Mouse (Mus musculus): ENCODE data around the gene Gbf1. TPM values are rescaled to one million over a fixed set of nuclear protein-coding genes. Genes with fewer than 3 reads are reported as not detected.

Gbf1 gene
- polyA plus RNA-seq, 1 experiment from 2014 or later = 80.5 TPM

GRCm38 (mm10) chr19:46131694-46132525, 20.4 kb upstream of the Gbf1 start, which contains the start of gene Elovl3:
Gene Elovl3 (plus strand): TSS chr19:46131897.
- Histone ChIP-seq H3K4me2 (replicated peaks) (peak within 1 kb of the TSS; percentile 33), H3K9ac (no peak within 1 kb of the TSS), H3K27me3 (peaks cover 68% of the 10 kb centered on the region), H3K36me3 (no peaks in the 10 kb centered on the region), H3K4me3 (peak within 1 kb of the TSS; percentile 16; the same call in 1 of the 2 replicates), H3K9me3 (replicated peaks) (no peaks in the 10 kb centered on the region), H3K27ac (no peak within 1 kb of the TSS), H3K4me1 (peaks cover 22% of the 10 kb centered on the region)
- 3% methylated on average over 31 of the region's 31 CpGs for WGBS
- ATAC-seq (ENCODE audit: low FRiP score) = no peak

DNA sequence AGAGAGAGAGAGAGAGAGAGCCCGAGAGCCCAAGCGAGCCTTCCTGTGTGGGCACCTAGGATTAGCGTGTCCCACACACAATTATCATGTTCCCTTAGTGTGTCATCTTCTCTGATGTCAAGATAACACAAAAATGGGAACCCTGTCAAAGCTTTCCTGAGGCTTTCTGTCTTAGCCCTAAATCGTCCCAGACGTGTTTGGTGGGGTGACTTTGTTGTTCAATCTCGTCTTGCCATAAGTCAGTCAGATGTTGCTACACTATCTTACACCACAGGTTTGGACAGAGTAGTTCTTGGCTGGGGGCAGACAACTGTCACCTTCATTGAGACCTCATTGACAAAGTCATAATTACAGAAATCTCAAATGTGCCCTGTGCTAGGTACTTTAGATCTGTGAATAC, 19.7 kb upstream of the Gbf1 start:
- H3K4me3 ChIP-seq = no peak overlapping the region
- no peak for ATAC-seq (ENCODE audit: low FRiP score)
- 44% methylated on average over 6 of the region's 6 CpGs for WGBS

DNA sequence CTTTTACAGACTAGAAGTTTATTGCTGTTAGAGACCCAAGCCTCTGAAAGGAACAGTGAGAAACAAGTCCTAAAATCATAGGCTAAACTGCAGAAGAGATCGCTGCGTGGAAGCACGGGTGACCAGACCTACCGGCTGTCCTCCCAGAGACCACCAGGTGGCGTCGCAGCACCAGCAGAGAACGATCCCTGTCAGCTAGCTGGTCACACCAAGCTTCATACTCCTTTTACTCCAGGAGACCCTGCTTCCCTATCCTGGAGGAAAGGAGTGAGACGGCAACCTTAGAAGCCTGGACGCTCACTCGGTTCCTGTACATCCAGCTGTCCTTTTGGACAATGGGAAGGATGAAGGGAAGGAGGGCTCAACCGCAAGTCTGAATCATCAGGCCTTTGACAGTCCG, 17.0 kb upstream of the Gbf1 start:
- Histone ChIP-seq H3K4me3 (peak overlapping the region; percentile 60), H3K27me3 (peaks cover 92% of the 10 kb centered on the region), H3K9ac (peak overlapping the region; percentile 67), H3K9me3 (replicated peaks) (no peaks in the 10 kb centered on the region), H3K4me1 (peaks cover 26% of the 10 kb centered on the region), H3K36me3 (no peaks in the 10 kb centered on the region), H3K27ac (no peak overlapping the region), H3K4me2 (replicated peaks) (peak overlapping the region; percentile 99)
- WGBS = 1% methylated on average over 12 of the region's 12 CpGs
- ATAC-seq (ENCODE audit: low FRiP score) = peak; percentile 72

More for the DNA sequence above, 19.7 kb upstream of the Gbf1 start:
- H3K4me1 ChIP-seq = peaks cover 26% of the 10 kb centered on the region
- H3K9me3 ChIP-seq (replicated peaks) = no peaks in the 10 kb centered on the region
- no peak overlapping the region for H3K9ac ChIP-seq
- peaks cover 75% of the 10 kb centered on the region for H3K27me3 ChIP-seq
- H3K36me3 ChIP-seq = no peaks in the 10 kb centered on the region
- H3K27ac ChIP-seq = no peak overlapping the region
- no peak overlapping the region; the same call in 1 of the 2 replicates for H3K4me2 ChIP-seq (replicated peaks)

DNA sequence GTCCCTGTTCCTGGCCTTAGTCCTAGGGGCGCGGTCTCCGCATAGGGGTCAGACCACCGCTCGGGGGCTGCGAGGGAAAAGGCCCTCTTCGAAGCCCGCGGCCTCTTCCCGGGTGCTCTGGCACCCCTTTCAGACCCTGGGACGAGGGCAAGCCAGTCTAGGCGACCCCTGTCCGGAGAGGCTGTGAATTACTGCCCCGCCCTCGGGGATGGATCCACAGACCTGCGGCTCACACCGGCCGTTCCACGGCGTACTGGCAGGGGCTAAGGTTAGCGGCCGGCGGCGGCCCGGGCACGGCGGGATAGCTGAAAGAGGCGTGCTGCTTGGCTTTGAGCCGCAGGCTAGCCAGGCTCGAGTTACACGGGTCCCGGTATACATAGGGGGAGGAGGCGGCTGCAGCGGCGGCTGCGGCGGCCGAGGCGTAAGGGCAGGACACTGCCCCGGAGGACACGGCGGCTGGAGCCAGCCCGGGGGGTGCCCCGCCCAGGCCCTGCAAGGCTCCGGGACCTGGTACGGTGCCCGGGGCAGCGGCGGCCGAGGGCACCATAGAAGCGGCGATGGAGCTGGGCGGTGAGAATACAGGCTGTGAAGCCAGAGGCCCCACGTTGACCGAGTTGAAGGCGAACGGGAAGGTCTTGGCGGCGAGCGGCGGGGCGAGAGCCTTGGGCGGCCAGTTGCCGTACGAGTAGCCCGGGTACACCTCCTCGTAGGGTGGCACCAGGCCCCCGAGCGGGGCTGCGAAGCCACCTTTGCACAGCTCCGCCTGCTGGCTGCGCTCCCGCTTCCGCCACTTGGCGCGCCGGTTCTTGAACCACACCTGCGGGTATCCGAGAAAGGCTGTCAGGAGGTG, 16.3 kb upstream of the Gbf1 start:
- no peaks in the 10 kb centered on the region for H3K36me3 ChIP-seq
- peaks cover 32% of the 10 kb centered on the region for H3K4me1 ChIP-seq
- WGBS = under 1% methylated on average over 79 of the region's 79 CpGs
- peaks cover 89% of the 10 kb centered on the region for H3K27me3 ChIP-seq
- H3K4me3 ChIP-seq = peak overlapping the region; percentile 60
- peak overlapping the region; percentile 99 for H3K4me2 ChIP-seq (replicated peaks)
- H3K9ac ChIP-seq = peak overlapping the region; percentile 67
- ATAC-seq (ENCODE audit: low FRiP score) = peak; percentile 70
- H3K27ac ChIP-seq = no peak overlapping the region
- no peaks in the 10 kb centered on the region for H3K9me3 ChIP-seq (replicated peaks)

DNA sequence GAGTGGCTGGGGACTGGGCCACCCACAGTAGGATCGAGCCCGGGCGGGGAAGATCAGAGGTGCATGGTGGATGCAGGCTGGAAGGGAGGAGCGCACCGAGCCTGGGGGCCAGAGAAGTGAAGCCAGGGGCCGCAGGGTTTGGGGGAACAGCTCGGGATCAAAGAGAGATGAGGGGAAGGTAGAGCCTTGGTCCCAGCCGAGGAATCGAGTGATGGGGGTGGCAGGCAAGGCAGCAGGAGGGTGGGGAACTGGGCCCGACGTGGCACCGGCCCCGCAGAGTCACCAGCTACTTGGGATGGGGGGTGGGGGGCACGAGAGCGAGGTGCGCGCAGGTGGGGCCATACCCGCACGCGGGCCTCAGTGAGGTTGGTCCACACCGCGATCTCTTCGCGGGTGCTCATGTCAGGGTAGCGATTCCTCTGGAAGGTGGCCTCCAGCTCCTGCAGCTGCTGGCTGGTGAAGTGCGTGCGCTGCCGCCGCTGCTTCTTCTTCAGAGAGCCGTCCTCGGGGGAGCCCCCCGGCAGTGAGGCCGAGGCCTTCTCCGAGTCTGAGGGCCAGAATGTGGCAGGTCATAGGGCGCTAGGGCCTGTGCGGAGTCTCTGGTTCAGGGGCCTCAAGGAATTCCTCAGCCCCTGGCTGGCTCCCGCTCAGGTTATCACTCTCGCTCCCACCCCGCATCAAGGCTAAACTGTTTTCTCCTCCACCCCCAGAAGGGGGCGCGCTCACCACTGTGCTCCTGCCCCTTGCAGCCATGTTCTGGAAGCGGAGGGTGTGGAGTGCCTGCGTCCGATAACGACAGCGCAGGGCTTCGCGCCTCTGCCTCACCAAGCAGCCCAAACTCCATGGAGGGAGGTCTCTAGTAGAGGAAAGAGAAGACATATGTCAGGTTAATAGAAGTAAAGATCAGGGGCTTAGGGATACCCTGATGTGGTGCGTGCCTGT, 15.4 kb upstream of the Gbf1 start:
- ATAC-seq (ENCODE audit: low FRiP score) = no peak
- WGBS = 3% methylated on average over 49 of the region's 49 CpGs

GRCm38 (mm10) chr19:46140324-46140723, 12.0 kb upstream of the Gbf1 start:
- Histone ChIP-seq H3K36me3 (no peaks in the 10 kb centered on the region), H3K27me3 (peaks cover 88% of the 10 kb centered on the region), H3K4me3 (no peak overlapping the region), H3K4me2 (replicated peaks) (no peak overlapping the region), H3K9me3 (replicated peaks) (no peaks in the 10 kb centered on the region), H3K4me1 (peaks cover 30% of the 10 kb centered on the region), H3K9ac (no peak overlapping the region), H3K27ac (no peak overlapping the region)
- 47% methylated on average over 2 of the region's 2 CpGs for WGBS
- ATAC-seq (ENCODE audit: low FRiP score) = no peak

More for the DNA sequence above, 15.4 kb upstream of the Gbf1 start:
- Histone ChIP-seq H3K4me2 (replicated peaks) (peak overlapping the region; percentile 99), H3K9ac (peak overlapping the region; percentile 67), H3K36me3 (no peaks in the 10 kb centered on the region), H3K4me1 (peaks cover 32% of the 10 kb centered on the region), H3K4me3 (peak overlapping the region; percentile 60), H3K27ac (no peak overlapping the region), H3K27me3 (peaks cover 88% of the 10 kb centered on the region), H3K9me3 (replicated peaks) (no peaks in the 10 kb centered on the region)

GRCm38 (mm10) chr19:46141091-46141490, 11.2 kb upstream of the Gbf1 start:
- WGBS = 11% methylated on average over 6 of the region's 6 CpGs
- Histone ChIP-seq H3K9me3 (replicated peaks) (no peaks in the 10 kb centered on the region), H3K4me3 (no peak overlapping the region), H3K36me3 (no peaks in the 10 kb centered on the region), H3K9ac (no peak overlapping the region), H3K27ac (no peak overlapping the region), H3K4me1 (peaks cover 22% of the 10 kb centered on the region), H3K4me2 (replicated peaks) (0 out of 2 replicates have a peak overlapping the region, but pooled peaks have one; percentile 15), H3K27me3 (peaks cover 87% of the 10 kb centered on the region)
- peak; percentile 52 for ATAC-seq (ENCODE audit: low FRiP score)

- Histone ChIP-seq H3K9ac (peak within 1 kb of the TSS; percentile 47), H3K4me1 (peaks cover 18% of the 10 kb centered on the region), H3K4me3 (peak within 1 kb of the TSS; percentile 45), H3K27me3 (peaks cover 83% of the 10 kb centered on the region), H3K36me3 (no peaks in the 10 kb centered on the region), H3K27ac (no peak within 1 kb of the TSS), H3K4me2 (replicated peaks) (peak within 1 kb of the TSS; percentile 90), H3K9me3 (replicated peaks) (no peaks in the 10 kb centered on the region)
- WGBS = under 1% methylated on average over 47 of the region's 47 CpGs
- ATAC-seq (ENCODE audit: low FRiP score) = no peak; the same call in 1 of the 2 replicates
Measured at GRCm38 (mm10) chr19:46147511-46148371, 4.6 kb upstream of the Gbf1 start, which contains the start of gene Pitx3. Gene Pitx3 (minus strand): TSS chr19:46148326.

- Histone ChIP-seq H3K9ac (peak overlapping the region; percentile 47), H3K27me3 (peaks cover 77% of the 10 kb centered on the region), H3K27ac (no peak overlapping the region), H3K9me3 (replicated peaks) (no peaks in the 10 kb centered on the region), H3K4me1 (peaks cover 23% of the 10 kb centered on the region), H3K4me2 (replicated peaks) (peak overlapping the region; percentile 90), H3K36me3 (no peaks in the 10 kb centered on the region), H3K4me3 (peak overlapping the region; percentile 45)
- ATAC-seq (ENCODE audit: low FRiP score) = peak; percentile 48
- WGBS = under 1% methylated on average over 25 of the region's 27 CpGs
Measured at GRCm38 (mm10) chr19:46148372-46148760, 3.9 kb upstream of the Gbf1 start.

GRCm38 (mm10) chr19:46149091-46149490, 3.2 kb upstream of the Gbf1 start:
- Histone ChIP-seq H3K4me1 (peaks cover 31% of the 10 kb centered on the region), H3K4me3 (peak overlapping the region; percentile 45; the same call in 1 of the 2 replicates), H3K27ac (no peak overlapping the region), H3K4me2 (replicated peaks) (peak overlapping the region; percentile 90; the same call in 1 of the 2 replicates), H3K9ac (no peak overlapping the region), H3K9me3 (replicated peaks) (no peaks in the 10 kb centered on the region), H3K36me3 (no peaks in the 10 kb centered on the region), H3K27me3 (peaks cover 70% of the 10 kb centered on the region)
- no peak for ATAC-seq (ENCODE audit: low FRiP score)
- 27% methylated on average over 12 of the region's 12 CpGs for WGBS

DNA sequence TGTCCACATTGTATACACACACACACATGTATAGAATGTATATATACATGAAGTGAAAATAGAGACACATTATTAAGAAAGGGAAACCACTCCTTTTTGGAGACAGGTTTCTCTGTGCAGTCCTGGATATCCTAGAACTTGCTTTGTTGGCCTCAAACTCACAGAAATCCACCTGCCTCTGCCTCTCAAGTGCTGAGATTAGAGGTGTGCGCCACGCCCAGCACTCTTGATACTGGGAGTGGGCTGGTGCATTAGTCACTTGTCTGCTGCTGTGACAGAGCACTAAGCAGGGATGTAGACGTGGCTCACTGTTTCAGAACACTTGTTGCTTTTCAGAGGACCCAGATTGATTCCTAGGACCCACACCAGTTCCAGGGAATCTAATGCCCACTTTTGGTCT, 13.6 kb downstream of the Gbf1 start:
- no peak overlapping the region for H3K4me3 ChIP-seq
- H3K27ac ChIP-seq = no peak overlapping the region
- no peaks in the 10 kb centered on the region for H3K4me1 ChIP-seq
- H3K36me3 ChIP-seq = peaks cover 35% of the 10 kb centered on the region
- 90% methylated on average over 3 of the region's 3 CpGs for WGBS
- no peaks in the 10 kb centered on the region for H3K27me3 ChIP-seq
- no peak for ATAC-seq (ENCODE audit: low FRiP score)
- no peaks in the 10 kb centered on the region for H3K9me3 ChIP-seq (replicated peaks)
- H3K9ac ChIP-seq = no peak overlapping the region
- H3K4me2 ChIP-seq (replicated peaks) = no peak overlapping the region
